Mouse (Mus musculus): Measurements from ENCODE around the gene Rpl38.

DNA sequence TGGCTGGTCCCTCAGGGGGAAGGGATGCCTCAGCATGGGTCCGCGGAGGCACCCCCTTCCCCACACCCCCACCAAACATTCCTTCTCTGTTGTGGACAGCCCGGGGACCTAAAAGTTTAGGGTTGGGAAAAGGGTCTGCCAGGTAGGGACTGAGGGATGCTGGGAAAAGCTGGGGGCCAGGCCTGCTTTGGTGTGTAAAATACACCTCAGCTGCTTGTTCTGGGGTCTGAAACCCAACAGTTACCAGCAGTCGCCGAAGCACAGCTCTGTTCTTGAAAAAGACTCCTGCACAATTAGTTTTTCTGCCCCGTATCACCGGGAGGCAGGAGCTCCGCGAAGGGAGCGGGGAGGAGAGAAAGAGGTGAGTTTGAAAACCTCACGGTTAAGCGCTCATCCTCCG is 1.5 kb upstream of the Rpl38 start:
- no peak for TF ChIP-seq CTCF (IDR thresholded peaks at IDR 0.05; ENCODE audit: borderline replicate concordance, insufficient read depth, low read length)
- TF ChIP-seq POLR2A (IDR thresholded peaks at IDR 0.05; ENCODE audit: low read depth, low read length): no peak

Measured in embryonic fibroblast, embryonic 13.5 days (primary cell).